Mouse (Mus musculus): Measurements from ENCODE around the gene Snrpn. TPM values are rescaled to one million over a fixed set of nuclear protein-coding genes. Genes with fewer than 3 reads are reported as not detected.
A peak's percentile ranks its signal among the peaks of the same experiment; 100 is the strongest.

Snrpn gene
- polyA plus RNA-seq, 1 experiment from 2014 or later, result 49.9 TPM

DNA sequence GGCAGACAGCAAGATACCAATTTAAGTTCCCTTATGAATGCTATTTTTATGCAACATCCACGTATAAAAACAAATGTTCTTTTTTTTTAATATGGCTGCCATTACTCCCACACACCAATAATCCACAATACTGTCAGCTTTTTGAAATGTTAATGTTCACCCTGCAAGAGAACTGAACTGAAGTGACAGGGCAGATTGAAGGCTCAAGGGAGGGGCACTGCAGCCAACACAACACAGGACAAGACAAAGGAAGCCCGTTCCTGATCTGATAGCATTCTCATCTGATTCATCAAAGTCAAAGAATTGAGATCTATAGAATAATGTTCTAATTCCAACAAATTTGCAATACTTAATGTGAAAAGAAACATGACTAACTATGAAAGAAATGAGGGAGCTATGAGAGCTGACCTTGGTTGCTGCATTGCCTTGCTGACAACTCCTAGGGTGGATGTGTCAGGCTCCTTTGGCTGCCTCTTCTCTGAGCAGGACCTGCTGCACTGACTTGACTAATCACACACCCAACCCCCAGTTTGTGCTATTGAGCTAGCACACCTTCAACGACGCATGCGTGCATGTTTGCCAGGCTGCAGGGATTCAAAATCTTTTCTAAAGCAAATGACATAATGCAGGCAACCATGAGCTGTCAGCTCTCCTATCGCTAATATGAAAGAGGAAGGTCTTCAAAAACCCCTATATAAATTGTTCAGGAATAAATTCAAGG is 92.4 kb downstream of the Snrpn start:
- DNase-seq (ENCODE audit: low spot score) (no peak), ATAC-seq (replicated peaks; ENCODE audit: low FRiP score, low TSS enrichment, low read depth) (no peak)
- Histone ChIP-seq H3K36me3 (ENCODE audit: control insufficient read depth, insufficient read depth, low read length) (no peaks in the 10 kb centered on the region), H3K4me2 (ENCODE audit: low read length) (no peak overlapping the region), H3K4me1 (replicated peaks; ENCODE audit: control insufficient read depth, insufficient read depth, low read length) (no peaks in the 10 kb centered on the region), H3K9ac (ENCODE audit: low read length) (no peak overlapping the region), H3K9me3 (ENCODE audit: control insufficient read depth, low read length) (no peaks in the 10 kb centered on the region), H3K27ac (ENCODE audit: low read depth) (no peak overlapping the region), H3K4me3 (ENCODE audit: low read depth, low read length) (no peak overlapping the region), H3K27me3 (replicated peaks; ENCODE audit: control insufficient read depth, insufficient read depth, low read length) (no peaks in the 10 kb centered on the region)
- WGBS, result 62% methylated on average over 6 of the region's 6 CpGs

DNA sequence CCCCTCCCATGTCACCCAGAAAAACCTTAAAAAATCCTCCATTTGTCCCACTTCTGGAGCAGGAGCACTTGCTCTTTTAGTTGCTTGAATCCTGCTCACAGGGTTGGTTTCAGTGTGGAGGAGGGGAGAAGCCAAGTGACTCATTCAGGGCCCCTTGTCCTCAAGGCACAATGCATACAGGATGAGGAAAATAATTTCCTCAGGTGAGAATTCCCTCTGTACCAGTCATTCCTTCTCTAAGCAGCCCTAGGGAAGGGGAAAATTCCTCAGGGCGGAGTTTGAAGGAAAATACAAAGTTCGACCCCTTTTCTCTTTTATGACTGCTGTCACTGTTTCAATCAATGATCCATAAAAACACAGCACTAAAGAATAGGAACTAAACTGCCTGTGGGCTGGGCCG is 126.8 kb downstream of the Snrpn start:
- Histone ChIP-seq H3K9ac (ENCODE audit: low read length) (no peak overlapping the region), H3K27me3 (replicated peaks; ENCODE audit: control insufficient read depth, insufficient read depth, low read length) (no peaks in the 10 kb centered on the region), H3K4me3 (ENCODE audit: low read depth, low read length) (no peak overlapping the region), H3K4me2 (ENCODE audit: low read length) (no peak overlapping the region), H3K36me3 (ENCODE audit: control insufficient read depth, insufficient read depth, low read length) (no peaks in the 10 kb centered on the region), H3K9me3 (ENCODE audit: control insufficient read depth, low read length) (no peaks in the 10 kb centered on the region), H3K27ac (ENCODE audit: low read depth) (no peak overlapping the region), H3K4me1 (replicated peaks; ENCODE audit: control insufficient read depth, insufficient read depth, low read length) (no peaks in the 10 kb centered on the region)
- DNase-seq (ENCODE audit: low spot score), result no peak
- 76% methylated on average over 3 of the region's 3 CpGs for WGBS
- ATAC-seq (replicated peaks; ENCODE audit: low FRiP score, low TSS enrichment, low read depth), result no peak

DNA sequence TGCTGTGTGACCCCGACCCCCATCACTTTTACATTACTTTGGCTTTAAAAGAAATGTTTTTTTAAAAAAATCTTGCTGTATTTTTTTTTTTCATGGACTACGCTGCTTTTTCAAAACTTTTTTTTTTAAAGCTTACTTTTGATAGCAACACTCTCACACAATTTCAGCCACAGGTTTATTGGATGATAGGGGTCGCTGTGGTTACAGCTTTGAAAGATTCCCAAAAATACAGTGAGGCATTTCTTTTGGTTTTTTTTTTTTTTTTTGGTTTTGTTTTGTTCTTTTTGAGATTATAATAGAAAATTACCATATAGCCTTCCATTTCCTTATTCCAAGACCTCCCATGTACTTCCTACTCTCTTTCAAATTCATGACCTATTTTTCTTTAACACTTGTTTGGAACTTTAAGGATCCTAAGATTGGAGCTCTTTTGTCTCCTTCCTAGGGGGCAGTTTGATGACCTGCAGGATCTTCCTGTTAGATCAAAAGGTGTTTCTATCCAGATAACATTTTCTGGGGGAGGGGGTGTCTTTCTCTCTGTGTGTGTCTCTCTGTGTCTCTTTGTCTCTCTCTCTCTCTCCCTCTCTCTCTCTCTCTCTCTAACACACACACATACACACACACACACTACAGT is 132.2 kb downstream of the Snrpn start:
- Histone ChIP-seq H3K4me1 (replicated peaks; ENCODE audit: control insufficient read depth, insufficient read depth, low read length) (no peaks in the 10 kb centered on the region), H3K4me2 (ENCODE audit: low read length) (no peak overlapping the region), H3K4me3 (ENCODE audit: low read depth, low read length) (no peak overlapping the region), H3K9me3 (ENCODE audit: control insufficient read depth, low read length) (peaks cover 18% of the 10 kb centered on the region; the same call in 1 of the 2 replicates), H3K9ac (ENCODE audit: low read length) (no peak overlapping the region), H3K27ac (ENCODE audit: low read depth) (no peak overlapping the region), H3K36me3 (ENCODE audit: control insufficient read depth, insufficient read depth, low read length) (no peaks in the 10 kb centered on the region), H3K27me3 (replicated peaks; ENCODE audit: control insufficient read depth, insufficient read depth, low read length) (no peaks in the 10 kb centered on the region)
- DNase-seq (ENCODE audit: low spot score), result no peak
- WGBS, result 51% methylated on average over 3 of the region's 3 CpGs
- no peak for ATAC-seq (replicated peaks; ENCODE audit: low FRiP score, low TSS enrichment, low read depth)

DNA sequence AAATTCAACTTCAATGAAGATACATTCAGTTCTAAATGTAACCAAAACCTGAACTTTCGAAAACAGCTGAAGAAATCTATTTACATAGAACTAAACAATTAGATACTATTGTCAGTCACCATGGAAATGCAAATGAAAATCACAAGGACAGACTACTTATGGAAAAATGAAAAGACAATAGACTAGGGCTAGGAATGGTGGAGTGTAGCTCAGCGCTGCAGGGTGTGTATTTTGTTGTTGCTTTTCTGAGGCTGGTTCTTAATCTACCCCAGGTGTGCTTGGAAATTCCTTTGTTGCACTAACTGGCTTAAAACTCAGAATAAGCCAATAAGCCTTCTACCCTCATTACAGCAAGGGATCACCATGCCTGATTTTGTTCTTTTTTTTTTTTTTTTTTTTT is 133.8 kb downstream of the Snrpn start:
- no peak for ATAC-seq (replicated peaks; ENCODE audit: low FRiP score, low TSS enrichment, low read depth)
- 48% methylated on average over 2 of the region's 2 CpGs for WGBS
- H3K9me3 ChIP-seq (ENCODE audit: control insufficient read depth, low read length), result peaks cover 18% of the 10 kb centered on the region; the same call in 1 of the 2 replicates
- H3K27me3 ChIP-seq (replicated peaks; ENCODE audit: control insufficient read depth, insufficient read depth, low read length), result no peaks in the 10 kb centered on the region
- H3K4me1 ChIP-seq (replicated peaks; ENCODE audit: control insufficient read depth, insufficient read depth, low read length), result no peaks in the 10 kb centered on the region
- no peak overlapping the region for H3K4me3 ChIP-seq (ENCODE audit: low read depth, low read length)
- no peak overlapping the region for H3K9ac ChIP-seq (ENCODE audit: low read length)
- DNase-seq (ENCODE audit: low spot score), result no peak
- H3K4me2 ChIP-seq (ENCODE audit: low read length), result no peak overlapping the region
- no peak overlapping the region for H3K27ac ChIP-seq (ENCODE audit: low read depth)
- no peaks in the 10 kb centered on the region for H3K36me3 ChIP-seq (ENCODE audit: control insufficient read depth, insufficient read depth, low read length)

DNA sequence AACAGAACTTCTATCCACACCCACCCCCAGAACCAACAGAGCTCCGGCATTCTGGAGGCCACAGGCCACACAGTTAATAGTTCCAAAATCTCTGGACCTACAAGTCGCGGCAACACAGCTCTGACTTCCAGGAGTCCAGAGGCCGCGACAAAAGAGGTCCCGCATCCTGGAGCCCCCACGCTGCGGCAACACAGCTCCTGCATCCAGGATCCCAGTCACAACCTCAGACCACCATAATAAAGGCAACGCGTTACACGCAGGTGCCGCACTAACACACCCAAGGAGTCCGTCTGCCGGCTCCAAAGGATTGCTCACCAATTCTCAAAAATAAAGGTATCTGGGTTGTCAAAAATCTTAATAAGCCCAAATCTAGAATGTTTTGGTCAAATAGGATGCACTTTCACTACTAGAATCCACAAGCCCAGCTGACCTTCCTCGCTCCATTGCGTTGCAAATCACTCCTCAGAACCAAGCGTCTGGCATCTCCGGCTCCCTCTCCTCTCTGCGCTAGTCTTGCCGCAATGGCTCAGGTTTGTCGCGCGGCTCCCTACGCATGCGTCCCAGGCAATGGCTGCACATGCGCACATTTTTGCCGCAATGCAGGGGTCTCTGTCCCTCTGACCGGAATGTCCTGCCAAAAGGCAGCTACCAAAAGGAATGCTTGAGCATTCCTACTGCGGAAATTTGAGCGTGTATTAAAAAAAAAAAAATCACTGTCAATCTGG is 135.3 kb downstream of the Snrpn start, which contains the start of the genes Snurf and Gm38393:
Snurf (minus strand) TSS at position 444 of the 725 bp plus-strand sequence.
Gm38393 (minus strand) TSS at position 459 of the 725 bp plus-strand sequence.
- Histone ChIP-seq H3K9me3 (ENCODE audit: control insufficient read depth, low read length) (peaks cover 18% of the 10 kb centered on the region; the same call in 1 of the 2 replicates), H3K36me3 (ENCODE audit: control insufficient read depth, insufficient read depth, low read length) (no peaks in the 10 kb centered on the region), H3K27me3 (replicated peaks; ENCODE audit: control insufficient read depth, insufficient read depth, low read length) (no peaks in the 10 kb centered on the region), H3K9ac (ENCODE audit: low read length) (peak within 1 kb of the TSS; percentile 42), H3K27ac (ENCODE audit: low read depth) (no peak within 1 kb of the TSS), H3K4me1 (replicated peaks; ENCODE audit: control insufficient read depth, insufficient read depth, low read length) (no peaks in the 10 kb centered on the region), H3K4me2 (ENCODE audit: low read length) (peak within 1 kb of the TSS; percentile 49), H3K4me3 (ENCODE audit: low read depth, low read length) (peak within 1 kb of the TSS; percentile 52)
- ATAC-seq (replicated peaks; ENCODE audit: low FRiP score, low TSS enrichment, low read depth) (0 out of 2 replicates have a peak, but pooled peaks have one; percentile 44), DNase-seq (ENCODE audit: low spot score) (peak; percentile 69)
- WGBS, result 45% methylated on average over 30 of the region's 30 CpGs

DNA sequence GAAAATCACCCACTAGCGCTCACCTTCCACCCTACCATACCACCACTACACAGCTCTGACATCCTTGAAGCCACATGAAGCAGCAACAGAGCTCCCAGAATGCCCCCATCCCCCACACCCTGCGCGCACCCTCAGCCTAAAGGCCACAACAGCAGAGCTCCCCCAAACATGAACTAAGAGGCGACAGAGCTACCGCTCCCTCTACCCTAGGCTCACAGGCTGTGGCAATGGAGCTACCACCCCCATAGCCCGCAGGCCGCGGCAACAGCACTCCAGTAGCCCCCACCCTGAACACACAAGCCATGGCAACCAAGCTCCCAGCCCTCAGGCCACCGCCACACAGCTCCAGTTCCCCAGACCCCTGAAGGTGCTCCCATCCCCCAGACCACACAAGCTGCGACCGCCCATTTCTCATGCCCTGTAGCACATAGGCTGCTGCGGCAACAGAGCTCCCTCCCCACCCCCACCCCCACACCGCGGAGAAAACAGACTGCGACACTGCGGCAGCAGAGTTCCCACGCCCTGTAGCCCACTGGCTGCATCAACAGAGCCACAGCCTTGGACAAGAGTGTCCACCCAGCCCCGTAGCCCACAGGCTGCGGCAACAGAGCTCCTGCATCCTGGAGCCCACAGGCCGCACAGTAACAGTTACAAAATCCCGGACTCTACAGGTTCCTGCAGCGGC is 136.0 kb downstream of the Snrpn start:
- 52% methylated on average over 22 of the region's 22 CpGs for WGBS
- peak; percentile 54 for ATAC-seq (replicated peaks; ENCODE audit: low FRiP score, low TSS enrichment, low read depth)
- Histone ChIP-seq H3K36me3 (ENCODE audit: control insufficient read depth, insufficient read depth, low read length) (no peaks in the 10 kb centered on the region), H3K4me3 (ENCODE audit: low read depth, low read length) (peak overlapping the region; percentile 52), H3K4me2 (ENCODE audit: low read length) (peak overlapping the region; percentile 49), H3K9me3 (ENCODE audit: control insufficient read depth, low read length) (peaks cover 18% of the 10 kb centered on the region; the same call in 1 of the 2 replicates), H3K9ac (ENCODE audit: low read length) (peak overlapping the region; percentile 42), H3K27me3 (replicated peaks; ENCODE audit: control insufficient read depth, insufficient read depth, low read length) (no peaks in the 10 kb centered on the region), H3K27ac (ENCODE audit: low read depth) (no peak overlapping the region), H3K4me1 (replicated peaks; ENCODE audit: control insufficient read depth, insufficient read depth, low read length) (no peaks in the 10 kb centered on the region)
- peak; percentile 56 for DNase-seq (ENCODE audit: low spot score)

DNA sequence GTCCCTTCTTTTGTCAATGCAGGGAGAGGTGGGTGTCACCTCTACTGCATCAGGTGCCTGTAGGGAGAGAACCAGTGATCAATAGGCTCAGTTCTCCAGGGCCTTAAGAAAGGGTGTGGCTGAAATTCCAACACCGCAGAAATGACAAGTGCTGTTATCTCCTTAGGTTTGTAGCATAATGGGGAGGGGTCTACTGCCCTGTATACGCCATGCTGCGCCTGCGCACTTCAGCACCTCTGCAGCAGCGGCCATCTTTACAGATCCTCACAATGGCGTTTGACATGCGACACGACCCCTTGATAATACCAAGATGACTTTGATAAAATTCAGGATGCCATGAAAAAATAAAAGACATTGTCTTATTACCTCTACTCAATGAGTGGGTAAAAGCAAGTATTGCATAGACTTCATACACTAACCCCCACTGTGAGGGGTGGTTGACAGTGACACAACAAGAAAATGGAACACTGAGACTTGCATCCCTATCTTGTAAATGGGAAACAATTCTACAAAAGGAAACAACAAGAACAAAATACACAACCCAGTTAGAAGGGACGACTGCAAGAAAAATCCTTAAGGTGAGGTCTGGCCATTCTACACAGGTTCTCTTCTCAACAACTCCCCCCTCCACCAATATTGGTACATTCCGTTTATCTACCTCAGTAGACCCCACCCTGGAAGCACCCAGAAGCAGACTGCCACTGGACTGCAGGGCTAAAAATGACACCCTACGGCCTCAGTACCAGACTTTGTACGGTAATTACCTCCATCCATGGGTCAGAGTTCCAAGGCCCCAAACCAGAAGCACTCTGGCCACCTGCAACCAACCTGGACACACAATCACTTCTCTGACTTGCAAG is 136.8 kb downstream of the Snrpn start:
- Histone ChIP-seq H3K9me3 (ENCODE audit: control insufficient read depth, low read length) (peaks cover 18% of the 10 kb centered on the region; the same call in 1 of the 2 replicates), H3K4me3 (ENCODE audit: low read depth, low read length) (peak overlapping the region; percentile 52), H3K9ac (ENCODE audit: low read length) (no peak overlapping the region; the same call in 1 of the 2 replicates), H3K27ac (ENCODE audit: low read depth) (no peak overlapping the region), H3K4me2 (ENCODE audit: low read length) (peak overlapping the region; percentile 49), H3K27me3 (replicated peaks; ENCODE audit: control insufficient read depth, insufficient read depth, low read length) (no peaks in the 10 kb centered on the region), H3K4me1 (replicated peaks; ENCODE audit: control insufficient read depth, insufficient read depth, low read length) (no peaks in the 10 kb centered on the region), H3K36me3 (ENCODE audit: control insufficient read depth, insufficient read depth, low read length) (no peaks in the 10 kb centered on the region)
- DNase-seq (ENCODE audit: low spot score) (peak; percentile 49), ATAC-seq (replicated peaks; ENCODE audit: low FRiP score, low TSS enrichment, low read depth) (0 out of 2 replicates have a peak, but pooled peaks have one; percentile 60)
- WGBS, result 57% methylated on average over 12 of the region's 12 CpGs
